Mouse (Mus musculus): Measurements from ENCODE around the gene Zbtb2. TPM values are rescaled to one million over a fixed set of nuclear protein-coding genes. Genes with fewer than 3 reads are reported as not detected.

The Zbtb2 gene
- total and polyA plus RNA-seq, 2 experiments from 2014 or later = 15.2 to 24.2 TPM

DNA sequence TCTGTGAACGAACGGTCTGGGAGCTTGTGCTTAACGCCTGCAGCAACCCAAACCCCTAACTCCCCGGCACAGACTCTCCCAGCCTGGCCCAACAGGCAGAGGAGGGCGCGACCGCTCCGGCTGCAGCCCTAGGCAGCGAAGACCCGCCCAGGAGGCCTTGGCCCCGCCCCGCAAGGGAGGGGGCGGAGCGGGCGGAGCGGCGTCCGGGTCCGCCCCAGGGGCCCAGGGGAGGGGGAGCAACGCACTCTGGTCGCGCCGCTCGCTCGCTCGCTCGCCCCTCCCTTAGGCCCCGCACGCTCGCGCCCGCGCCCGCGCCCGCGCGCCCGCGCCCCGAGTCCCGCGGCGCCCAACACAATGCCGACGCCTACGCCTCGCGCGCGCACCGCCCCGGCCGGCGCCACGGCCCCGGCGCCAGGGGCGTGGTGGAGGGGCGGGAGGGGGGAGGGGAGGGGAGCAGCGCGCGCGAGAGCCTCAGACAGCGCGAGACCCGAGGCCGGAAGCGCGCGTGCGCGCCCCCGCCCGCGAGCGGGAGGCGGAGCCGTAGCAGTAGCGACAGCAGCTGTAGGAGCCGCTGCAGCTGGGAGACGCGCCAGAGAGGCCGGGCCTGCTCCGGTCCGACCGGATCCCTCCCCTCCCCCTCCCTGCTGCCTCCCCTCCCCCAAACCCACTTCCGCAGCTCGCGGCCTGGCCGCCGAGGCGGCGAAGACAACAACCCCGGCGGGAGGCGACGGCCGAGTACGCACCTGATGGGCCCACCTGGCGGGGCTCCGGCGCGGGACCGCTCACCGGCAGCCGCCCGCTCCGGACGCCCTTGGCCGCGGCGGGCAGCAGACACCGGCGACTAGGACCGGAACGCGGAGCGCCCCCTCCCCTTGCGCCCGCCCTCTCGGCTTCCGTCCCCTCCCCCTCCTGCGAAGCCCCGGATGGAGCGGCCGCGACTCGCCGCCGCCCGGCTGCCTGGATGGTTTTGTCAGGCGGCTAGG lies 1.0 kb downstream of the Zbtb2 start:
- DNase-seq (peak; percentile 98), ATAC-seq (peak; percentile 92)
- Histone ChIP-seq H3K4me3 (ENCODE audit: low read depth, low read length) (peak overlapping the region; percentile 99), H3K9me3 (ENCODE audit: low read length) (no peaks in the 10 kb centered on the region), H3K27me3 (ENCODE audit: insufficient read depth, low read length) (no peaks in the 10 kb centered on the region), H3K36me3 (ENCODE audit: insufficient read depth) (no peaks in the 10 kb centered on the region), H3K9ac (peak overlapping the region; percentile 99), H3K4me1 (ENCODE audit: insufficient read depth) (peaks cover 23% of the 10 kb centered on the region), H3K27ac (ENCODE audit: low read depth, low read length) (peak overlapping the region; percentile 99), H3K4me2 (ENCODE audit: low read depth) (peak overlapping the region; percentile 92)
- TF ChIP-seq CTCF (IDR thresholded peaks at IDR 0.05; ENCODE audit: low read depth) = no peak
- 2% methylated on average over 55 of the region's 133 CpGs for WGBS

GRCm38 (mm10) chr10:4384244-4384643 lies 3.7 kb downstream of the Zbtb2 start:
- TF ChIP-seq CTCF (IDR thresholded peaks at IDR 0.05; ENCODE audit: low read depth) = no peak
- 95% methylated on average over 7 of the region's 7 CpGs for WGBS
- Histone ChIP-seq H3K4me1 (ENCODE audit: insufficient read depth) (peaks cover 6% of the 10 kb centered on the region), H3K27me3 (ENCODE audit: insufficient read depth, low read length) (no peaks in the 10 kb centered on the region), H3K4me3 (ENCODE audit: low read depth, low read length) (no peak overlapping the region), H3K36me3 (ENCODE audit: insufficient read depth) (no peaks in the 10 kb centered on the region), H3K9me3 (ENCODE audit: low read length) (no peaks in the 10 kb centered on the region), H3K4me2 (ENCODE audit: low read depth) (no peak overlapping the region), H3K27ac (ENCODE audit: low read depth, low read length) (no peak overlapping the region), H3K9ac (no peak overlapping the region)
- no peak for DNase-seq
- ATAC-seq = no peak

GRCm38 (mm10) chr10:4380748-4381147 lies 7.2 kb downstream of the Zbtb2 start:
- TF ChIP-seq CTCF (IDR thresholded peaks at IDR 0.05; ENCODE audit: low read depth) = no peak

GRCm38 (mm10) chr10:4376931-4377330 lies 11.0 kb downstream of the Zbtb2 start:
- no peak overlapping the region for H3K4me2 ChIP-seq (ENCODE audit: low read depth)
- TF ChIP-seq CTCF (IDR thresholded peaks at IDR 0.05; ENCODE audit: low read depth) = no peak
- 86% methylated on average over 7 of the region's 7 CpGs for WGBS

More at GRCm38 (mm10) chr10:4380748-4381147, 7.2 kb downstream of the Zbtb2 start:
- H3K4me2 ChIP-seq (ENCODE audit: low read depth) = no peak overlapping the region
- no peak for DNase-seq
- H3K9me3 ChIP-seq (ENCODE audit: low read length) = no peaks in the 10 kb centered on the region
- H3K27ac ChIP-seq (ENCODE audit: low read depth, low read length) = no peak overlapping the region
- no peaks in the 10 kb centered on the region for H3K27me3 ChIP-seq (ENCODE audit: insufficient read depth, low read length)
- 95% methylated on average over 5 of the region's 5 CpGs for WGBS
- no peak overlapping the region for H3K4me3 ChIP-seq (ENCODE audit: low read depth, low read length)
- no peak for ATAC-seq
- H3K36me3 ChIP-seq (ENCODE audit: insufficient read depth) = no peaks in the 10 kb centered on the region
- H3K9ac ChIP-seq = no peak overlapping the region
- no peaks in the 10 kb centered on the region for H3K4me1 ChIP-seq (ENCODE audit: insufficient read depth)

DNA sequence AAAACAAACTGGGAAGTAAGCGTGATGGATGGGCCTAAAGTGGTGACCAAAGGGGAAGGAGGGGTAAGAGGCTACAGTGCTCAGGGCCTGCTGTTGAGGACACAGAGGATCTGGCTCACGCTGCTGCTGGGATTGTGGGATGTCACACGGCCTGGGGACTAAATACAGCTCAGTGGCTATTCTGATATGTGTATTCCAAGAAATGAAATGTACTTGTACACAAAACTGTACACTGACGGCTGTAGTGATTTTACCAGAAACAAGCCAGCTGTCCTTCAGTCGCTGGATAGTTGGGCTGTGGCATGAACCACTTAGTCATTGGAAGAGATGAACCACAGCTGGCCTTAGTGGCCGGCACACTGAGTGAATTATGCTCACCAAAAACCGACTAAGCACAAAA lies 11.4 kb downstream of the Zbtb2 start:
- Histone ChIP-seq H3K9me3 (ENCODE audit: low read length) (no peaks in the 10 kb centered on the region), H3K27me3 (ENCODE audit: insufficient read depth, low read length) (no peaks in the 10 kb centered on the region), H3K4me3 (ENCODE audit: low read depth, low read length) (no peak overlapping the region), H3K9ac (no peak overlapping the region), H3K4me2 (ENCODE audit: low read depth) (no peak overlapping the region), H3K4me1 (ENCODE audit: insufficient read depth) (no peaks in the 10 kb centered on the region), H3K36me3 (ENCODE audit: insufficient read depth) (no peaks in the 10 kb centered on the region; the same call in 1 of the 2 replicates), H3K27ac (ENCODE audit: low read depth, low read length) (no peak overlapping the region)
- ATAC-seq (no peak), DNase-seq (no peak)
- no peak for TF ChIP-seq CTCF (IDR thresholded peaks at IDR 0.05; ENCODE audit: low read depth)
- 73% methylated on average over 7 of the region's 7 CpGs for WGBS

More at GRCm38 (mm10) chr10:4376931-4377330, 11.0 kb downstream of the Zbtb2 start:
- no peaks in the 10 kb centered on the region; the same call in 1 of the 2 replicates for H3K36me3 ChIP-seq (ENCODE audit: insufficient read depth)
- H3K4me3 ChIP-seq (ENCODE audit: low read depth, low read length) = no peak overlapping the region
- ATAC-seq (no peak), DNase-seq (no peak)
- H3K9ac ChIP-seq = no peak overlapping the region
- no peak overlapping the region for H3K27ac ChIP-seq (ENCODE audit: low read depth, low read length)
- H3K9me3 ChIP-seq (ENCODE audit: low read length) = no peaks in the 10 kb centered on the region
- no peaks in the 10 kb centered on the region for H3K27me3 ChIP-seq (ENCODE audit: insufficient read depth, low read length)
- no peaks in the 10 kb centered on the region for H3K4me1 ChIP-seq (ENCODE audit: insufficient read depth)

- no peak for ATAC-seq
- H3K4me1 ChIP-seq (ENCODE audit: insufficient read depth) = no peaks in the 10 kb centered on the region
- H3K9me3 ChIP-seq (ENCODE audit: low read length) = no peaks in the 10 kb centered on the region
- H3K9ac ChIP-seq = no peak overlapping the region
- TF ChIP-seq CTCF (IDR thresholded peaks at IDR 0.05; ENCODE audit: low read depth) = no peak
- H3K36me3 ChIP-seq (ENCODE audit: insufficient read depth) = no peaks in the 10 kb centered on the region; the same call in 1 of the 2 replicates
- no peak for DNase-seq
- H3K27me3 ChIP-seq (ENCODE audit: insufficient read depth, low read length) = no peaks in the 10 kb centered on the region
- H3K4me3 ChIP-seq (ENCODE audit: low read depth, low read length) = no peak overlapping the region
- WGBS = 20% methylated on average over 7 of the region's 7 CpGs
- H3K4me2 ChIP-seq (ENCODE audit: low read depth) = no peak overlapping the region
- H3K27ac ChIP-seq (ENCODE audit: low read depth, low read length) = no peak overlapping the region
These were observed 12.6 kb downstream of the Zbtb2 start for GRCm38 (mm10) chr10:4375267-4375666.

DNA sequence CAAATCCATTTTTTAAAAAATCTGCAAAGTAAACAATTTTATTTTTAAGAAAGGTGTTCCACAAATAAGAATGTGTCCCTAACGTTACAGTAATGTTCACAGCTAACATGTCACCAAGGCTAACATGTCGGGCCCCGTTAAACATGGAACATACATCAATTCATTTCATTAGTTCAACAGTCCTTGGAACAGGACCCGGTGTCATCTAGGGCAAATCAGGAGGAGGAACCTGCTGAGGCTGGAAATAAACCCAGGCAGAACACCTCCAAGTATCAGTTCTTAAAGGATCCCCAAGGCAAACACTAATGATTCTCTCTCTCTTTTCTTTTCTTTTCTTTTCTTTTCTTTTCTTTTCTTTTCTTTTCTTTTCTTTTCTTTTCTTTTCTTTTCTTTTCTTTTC lies 13.2 kb downstream of the Zbtb2 start:
- no peak overlapping the region for H3K27ac ChIP-seq (ENCODE audit: low read depth, low read length)
- H3K9me3 ChIP-seq (ENCODE audit: low read length) = no peaks in the 10 kb centered on the region
- no peak overlapping the region for H3K9ac ChIP-seq
- no peak for TF ChIP-seq CTCF (IDR thresholded peaks at IDR 0.05; ENCODE audit: low read depth)
- H3K36me3 ChIP-seq (ENCODE audit: insufficient read depth) = no peaks in the 10 kb centered on the region; the same call in 1 of the 2 replicates
- no peaks in the 10 kb centered on the region for H3K27me3 ChIP-seq (ENCODE audit: insufficient read depth, low read length)
- H3K4me1 ChIP-seq (ENCODE audit: insufficient read depth) = no peaks in the 10 kb centered on the region
- H3K4me2 ChIP-seq (ENCODE audit: low read depth) = no peak overlapping the region
- no peak overlapping the region for H3K4me3 ChIP-seq (ENCODE audit: low read depth, low read length)
- 87% methylated on average over 4 of the region's 4 CpGs for WGBS
- ATAC-seq (no peak), DNase-seq (no peak)
